Mouse (Mus musculus): Measurements from ENCODE around the gene Gm14137.

Gm14137 gene

GRCm38 (mm10) chr2:119172862-119173576 lies 1.3 kb upstream of the Gm14137 start:
- DNase-seq (ENCODE audit: low read depth, low spot score) = no peak

GRCm38 (mm10) chr2:119174866-119175265 lies 557 bp downstream of the Gm14137 start:
- no peak for DNase-seq (ENCODE audit: low read depth, low spot score)

- no peak for DNase-seq (ENCODE audit: low read depth, low spot score)
Measured at GRCm38 (mm10) chr2:119175614-119176013, 1.3 kb downstream of the Gm14137 start.

GRCm38 (mm10) chr2:119176761-119177160 lies 2.5 kb downstream of the Gm14137 start:
- no peak for DNase-seq (ENCODE audit: low read depth, low spot score)

- no peak for DNase-seq (ENCODE audit: low read depth, low spot score)
Measured at GRCm38 (mm10) chr2:119177384-119177939, 3.2 kb downstream of the Gm14137 start.

GRCm38 (mm10) chr2:119182914-119183313 lies 8.6 kb downstream of the Gm14137 start:
- DNase-seq (ENCODE audit: low read depth, low spot score) = no peak

GRCm38 (mm10) chr2:119189029-119189710 lies 14.9 kb downstream of the Gm14137 start:
- no peak for DNase-seq (ENCODE audit: low read depth, low spot score)

- no peak for DNase-seq (ENCODE audit: low read depth, low spot score)
Measured at GRCm38 (mm10) chr2:119190969-119191368, 16.7 kb downstream of the Gm14137 start.

GRCm38 (mm10) chr2:119194140-119194539 lies 19.8 kb downstream of the Gm14137 start:
- DNase-seq (ENCODE audit: low read depth, low spot score) = no peak

- DNase-seq (ENCODE audit: low read depth, low spot score) = no peak
Measured at GRCm38 (mm10) chr2:119196316-119197108, 22.2 kb downstream of the Gm14137 start.

GRCm38 (mm10) chr2:119197493-119197892 lies 23.2 kb downstream of the Gm14137 start:
- DNase-seq (ENCODE audit: low read depth, low spot score) = no peak

- no peak for DNase-seq (ENCODE audit: low read depth, low spot score)
Measured at GRCm38 (mm10) chr2:119198049-119198448, 23.7 kb downstream of the Gm14137 start.

- DNase-seq (ENCODE audit: low read depth, low spot score) = no peak
Measured at GRCm38 (mm10) chr2:119198934-119199333, 24.6 kb downstream of the Gm14137 start.

GRCm38 (mm10) chr2:119202914-119203453 lies 28.7 kb downstream of the Gm14137 start:
- no peak for DNase-seq (ENCODE audit: low read depth, low spot score)

- DNase-seq (ENCODE audit: low read depth, low spot score) = no peak
Measured at GRCm38 (mm10) chr2:119203871-119204460, 29.7 kb downstream of the Gm14137 start.

GRCm38 (mm10) chr2:119207961-119208343 lies 33.6 kb downstream of the Gm14137 start:
- DNase-seq (ENCODE audit: low read depth, low spot score) = no peak

GRCm38 (mm10) chr2:119208344-119209175 lies 34.3 kb downstream of the Gm14137 start, which contains the start of the genes Zfyve19 and Dnajc17:
Gene Zfyve19 (plus strand): TSS chr2:119208617.
Gene Dnajc17 (minus strand): TSS chr2:119208795.
- DNase-seq (ENCODE audit: low read depth, low spot score) = peak; percentile 94

- DNase-seq (ENCODE audit: low read depth, low spot score) = no peak
Measured at GRCm38 (mm10) chr2:119209176-119209507, 34.8 kb downstream of the Gm14137 start.
